Mouse (Mus musculus) Muller cell, postnatal 12 days (primary cell): ENCODE measurements around the gene Cul7.

Experiments used
- DNase-seq: peaks from one replicate; pipeline ENCODE4 v3.0.0-alpha.2; 2015; ENCODE audit errors: inconsistent ontology term

Cul7 gene

DNA sequence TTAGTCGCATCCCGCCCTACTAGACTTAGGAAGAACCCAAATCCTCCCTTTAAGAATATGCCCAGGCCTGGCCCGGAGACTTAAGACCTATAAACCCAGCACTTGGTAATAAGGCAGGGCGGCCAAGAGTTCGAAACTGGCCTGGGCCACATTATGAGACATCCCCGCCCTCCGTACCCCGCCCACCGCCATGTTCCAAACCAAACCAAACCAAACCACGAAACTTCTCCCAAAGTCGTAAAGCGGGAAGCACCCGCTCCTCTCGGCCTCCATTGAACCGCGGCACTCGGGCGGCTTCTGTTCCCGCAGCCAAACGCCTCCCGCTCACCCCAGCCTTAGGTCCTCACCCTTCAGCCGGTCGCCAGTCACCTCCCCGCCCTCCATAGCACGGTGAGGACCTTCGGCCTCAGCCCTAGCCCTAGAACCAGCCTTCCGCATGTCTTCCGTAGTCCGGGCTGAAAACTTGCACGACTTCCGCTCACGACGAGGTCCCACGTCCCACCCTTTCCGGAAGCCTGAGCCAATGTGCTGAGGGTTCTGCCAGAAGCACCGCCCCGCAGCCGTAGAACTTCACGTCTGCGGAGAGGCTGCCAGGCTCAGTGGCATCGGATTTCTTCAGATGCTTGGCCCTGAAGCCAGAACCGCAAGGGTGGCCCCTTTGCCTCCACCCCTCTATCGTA, 23.9 kb downstream of the Cul7 start, which contains the start of gene Rrp36:
Rrp36 (minus strand) TSS at position 503 of the 680 bp plus-strand sequence.
- peak; percentile 93 for DNase-seq

DNA sequence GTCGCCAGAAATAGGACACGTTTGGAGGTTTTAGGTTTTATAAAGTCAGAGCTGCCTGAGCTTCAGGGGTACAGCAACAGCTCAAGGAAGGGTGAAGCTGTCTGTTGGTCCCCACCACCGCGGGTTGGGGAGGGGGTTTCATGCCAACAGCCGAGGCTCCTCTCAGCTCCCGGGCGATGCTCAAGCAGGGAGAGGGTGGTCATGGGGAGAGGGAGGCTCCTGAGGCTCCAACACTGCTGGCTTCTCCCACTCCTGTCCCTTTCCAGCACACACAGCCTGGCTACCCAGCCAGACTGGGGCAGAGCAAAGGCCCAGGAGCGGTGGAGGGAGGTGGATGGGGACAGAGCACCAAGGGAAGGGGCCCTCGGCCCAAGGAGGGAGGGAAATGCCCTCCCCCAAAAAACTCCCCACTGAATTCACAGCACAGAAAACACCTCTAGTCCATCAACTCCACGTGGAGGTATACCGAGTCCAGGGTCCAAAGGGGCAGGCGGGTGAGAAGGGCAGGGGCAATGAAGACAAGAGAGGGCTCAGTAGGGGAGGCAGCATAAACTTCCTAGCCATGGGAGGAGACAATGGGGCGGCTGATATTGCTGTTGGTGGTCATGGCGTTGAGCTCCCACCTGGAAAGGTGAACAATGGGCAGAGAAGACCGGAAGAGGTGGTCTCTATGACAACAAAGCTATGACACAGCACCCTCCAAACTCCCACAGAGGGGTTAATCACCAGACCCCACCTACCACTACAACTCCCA, 24.6 kb downstream of the Cul7 start:
- no peak for DNase-seq

DNA sequence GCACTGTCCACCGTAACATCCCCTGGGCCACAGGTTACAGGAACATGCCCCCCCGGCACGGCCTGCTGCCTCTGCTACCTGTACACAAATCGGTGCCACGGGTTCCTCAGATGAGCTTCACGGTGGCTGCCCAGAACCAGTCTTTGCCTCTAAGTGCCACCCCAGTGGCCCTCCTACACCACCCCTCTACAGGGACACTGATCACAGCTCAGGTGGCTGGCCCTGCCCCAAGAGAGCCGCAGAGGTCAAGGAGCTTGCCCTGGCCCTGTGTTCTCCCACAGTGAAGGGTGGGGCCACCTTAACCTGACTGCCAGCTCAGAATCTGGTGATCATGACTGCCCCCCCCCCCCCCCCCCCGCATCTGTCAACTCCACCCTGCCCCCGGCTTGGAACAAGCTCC, 28.3 kb downstream of the Cul7 start, which contains the start of gene Mea1:
Mea1 (plus strand) TSS at position 378 of the 400 bp plus-strand sequence.
- DNase-seq = no peak

DNA sequence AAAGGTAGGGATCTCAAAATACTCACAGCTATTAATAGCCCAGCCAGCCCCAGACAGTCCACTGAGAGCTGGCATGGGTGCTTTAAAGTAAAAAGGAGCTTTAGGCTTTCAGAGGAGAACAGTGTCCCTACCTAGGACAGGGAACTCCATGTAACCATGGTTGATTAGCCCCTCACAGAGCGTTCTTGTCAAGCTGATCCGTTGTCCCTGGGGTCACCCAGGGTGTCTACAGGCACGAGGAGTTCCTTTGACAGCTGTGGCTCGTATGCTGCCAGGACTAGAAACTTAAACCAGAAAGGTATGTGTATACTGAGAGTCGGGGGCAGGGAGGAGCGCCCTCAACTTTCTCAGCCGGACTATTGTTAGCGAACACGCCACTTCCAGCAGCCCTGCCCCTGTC, 28.8 kb downstream of the Cul7 start:
- DNase-seq = no peak

DNA sequence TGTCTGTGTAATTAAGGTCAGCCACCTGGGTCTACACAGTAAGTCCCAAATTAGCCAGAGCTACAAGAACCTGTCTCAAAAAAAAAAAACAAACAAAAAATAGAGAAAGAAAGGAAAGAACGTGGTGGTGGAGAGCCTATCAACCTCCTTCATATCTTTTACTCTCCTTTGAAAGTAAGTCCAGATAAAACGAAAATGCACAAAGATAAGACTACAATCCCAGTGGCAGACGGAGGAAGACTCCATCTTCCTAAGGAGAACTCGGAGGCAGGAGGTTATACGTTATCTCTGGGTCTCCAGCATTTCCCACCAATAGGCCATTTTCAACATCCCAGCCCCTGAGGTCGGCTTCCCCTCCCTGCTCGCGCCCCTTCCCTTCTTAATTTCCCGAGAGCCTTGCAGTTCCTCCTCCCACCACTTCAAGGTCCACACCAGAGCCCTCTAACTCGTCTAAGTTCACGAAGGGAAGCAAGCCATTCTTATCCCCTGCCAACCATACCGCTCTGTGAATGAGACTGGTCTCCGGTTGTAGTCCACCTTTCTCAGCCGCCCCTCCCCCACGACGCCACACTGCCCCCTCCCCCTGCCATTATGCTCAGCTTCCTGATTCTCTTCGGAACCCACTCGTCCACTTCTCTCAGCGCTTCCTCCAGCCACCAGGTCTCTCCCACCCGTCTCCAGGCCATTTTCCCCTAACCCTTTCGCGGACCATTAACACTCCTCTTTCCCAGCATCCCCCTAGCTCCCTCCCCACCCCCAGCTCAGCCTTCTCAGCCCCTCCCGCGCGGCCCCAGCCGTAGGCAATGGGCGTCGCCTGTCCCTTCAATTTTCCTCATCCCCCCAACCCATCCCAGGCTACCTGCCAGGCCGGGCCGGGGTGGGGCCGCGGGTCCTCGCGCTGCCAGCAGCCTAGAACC, 30.0 kb downstream of the Cul7 start:
- DNase-seq = peak; percentile 64

DNA sequence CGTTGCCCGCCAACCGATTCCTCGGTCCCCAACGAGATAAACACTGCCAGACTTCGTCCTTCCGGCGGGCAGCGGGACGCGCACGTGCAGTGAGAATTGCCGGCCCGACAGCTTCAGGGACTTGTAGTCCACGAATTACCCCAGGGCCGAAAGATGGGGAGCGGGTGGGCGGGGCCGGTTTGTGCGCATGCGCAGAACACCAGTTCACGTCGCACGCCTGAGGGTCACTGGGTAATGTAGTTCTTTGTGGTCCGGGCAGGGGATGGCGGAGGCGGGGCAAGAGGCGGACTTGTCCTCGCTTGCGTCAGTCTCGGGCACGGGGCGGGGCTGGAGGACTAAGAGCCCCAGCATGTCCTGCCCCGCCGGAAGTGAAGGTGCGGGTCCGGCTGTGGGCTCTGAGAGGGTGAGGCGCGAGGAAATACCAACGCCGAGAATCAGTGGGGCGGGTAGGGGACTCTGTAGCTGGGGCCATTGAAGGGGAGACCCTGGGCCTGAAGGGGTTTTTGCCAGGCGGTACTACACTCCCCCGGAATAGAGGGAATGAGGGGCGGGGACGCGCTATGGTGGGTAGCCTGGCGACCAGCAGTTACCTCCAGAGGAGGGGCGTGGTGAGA, 30.7 kb downstream of the Cul7 start, which contains the start of gene Klhdc3:
Klhdc3 (minus strand) TSS at position 155 of the 614 bp plus-strand sequence.
- DNase-seq = peak; percentile 100

DNA sequence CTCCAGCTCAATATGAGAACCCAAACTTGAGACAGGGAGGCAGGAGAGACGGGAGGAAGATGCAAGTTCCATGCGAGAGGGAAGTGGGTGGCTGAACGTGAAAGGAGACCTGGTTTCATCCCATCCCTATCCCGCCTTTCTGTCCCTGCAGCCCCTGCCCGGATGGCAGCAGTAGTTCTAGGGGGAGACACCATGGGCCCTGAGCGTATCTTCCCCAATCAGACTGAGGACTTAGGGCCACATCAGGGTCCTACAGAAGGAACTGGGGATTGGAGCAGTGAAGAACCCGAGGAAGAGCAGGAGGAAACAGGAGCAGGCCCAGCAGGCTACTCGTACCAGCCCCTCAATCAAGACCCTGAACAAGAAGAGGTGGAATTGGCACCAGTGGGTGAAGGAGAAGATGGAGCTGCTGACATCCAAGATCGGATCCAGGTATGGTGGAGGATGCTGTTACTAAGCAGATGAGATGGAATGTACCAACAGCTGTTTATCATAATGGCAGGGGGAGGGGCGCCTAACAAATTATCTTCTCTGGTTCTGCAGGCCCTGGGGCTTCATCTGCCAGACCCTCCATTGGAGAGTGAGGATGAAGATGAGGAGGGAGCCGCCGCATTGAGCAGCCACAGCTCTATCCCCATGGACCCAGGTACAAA, 31.5 kb downstream of the Cul7 start:
- DNase-seq = no peak

DNA sequence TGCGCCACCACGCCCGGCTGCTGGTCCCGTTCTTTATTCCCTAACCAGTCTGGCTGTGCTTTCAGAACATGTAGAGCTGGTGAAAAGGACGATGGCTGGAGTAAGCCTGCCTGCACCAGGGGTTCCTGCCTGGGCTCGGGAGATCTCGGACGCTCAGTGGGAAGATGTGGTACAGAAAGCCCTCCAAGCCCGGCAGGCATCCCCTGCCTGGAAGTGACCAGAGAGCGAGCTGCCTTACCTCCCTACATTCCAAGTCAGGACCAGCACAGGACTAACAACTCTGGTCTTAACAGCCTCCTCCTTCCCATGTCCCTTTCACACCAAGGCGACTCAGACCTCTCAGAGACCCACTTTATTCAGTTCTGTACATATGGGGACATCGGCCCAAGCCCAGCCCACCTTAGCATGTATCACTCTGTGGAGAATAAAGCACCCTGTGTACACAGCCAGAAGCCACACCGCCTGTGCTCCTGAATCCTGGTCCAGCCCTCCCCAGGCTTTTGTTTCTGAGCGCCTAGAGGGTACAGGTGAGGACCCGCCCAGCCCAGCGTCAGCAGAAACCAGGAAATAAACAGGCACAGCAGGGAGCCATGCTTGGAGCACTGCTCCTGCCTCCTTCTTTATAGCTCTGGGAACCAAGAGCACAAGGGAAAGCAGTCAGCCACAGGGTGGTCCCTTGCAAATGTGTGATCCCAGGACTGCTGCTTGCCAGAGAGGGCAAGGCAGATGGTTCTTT, 32.7 kb downstream of the Cul7 start:
- DNase-seq = no peak

DNA sequence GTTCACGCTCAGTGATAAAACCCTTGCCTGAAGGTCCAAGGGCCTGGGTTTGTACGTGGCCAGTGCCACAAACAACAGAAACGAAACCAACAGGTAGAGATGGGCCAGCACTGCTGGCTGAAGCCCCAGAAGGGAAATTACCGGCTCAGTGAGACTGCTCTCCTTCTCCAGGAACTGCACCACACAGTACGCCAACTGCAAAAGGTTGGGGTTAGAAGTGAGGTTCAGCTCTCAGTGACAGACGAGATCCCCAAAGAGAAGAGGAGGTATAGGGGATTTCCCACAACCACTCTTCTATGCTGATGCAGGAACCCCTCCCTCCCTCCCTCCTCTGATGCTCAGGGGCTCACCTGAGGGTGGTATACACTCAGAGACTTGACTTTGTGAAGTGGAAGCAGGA, 35.8 kb downstream of the Cul7 start:
- DNase-seq = no peak

DNA sequence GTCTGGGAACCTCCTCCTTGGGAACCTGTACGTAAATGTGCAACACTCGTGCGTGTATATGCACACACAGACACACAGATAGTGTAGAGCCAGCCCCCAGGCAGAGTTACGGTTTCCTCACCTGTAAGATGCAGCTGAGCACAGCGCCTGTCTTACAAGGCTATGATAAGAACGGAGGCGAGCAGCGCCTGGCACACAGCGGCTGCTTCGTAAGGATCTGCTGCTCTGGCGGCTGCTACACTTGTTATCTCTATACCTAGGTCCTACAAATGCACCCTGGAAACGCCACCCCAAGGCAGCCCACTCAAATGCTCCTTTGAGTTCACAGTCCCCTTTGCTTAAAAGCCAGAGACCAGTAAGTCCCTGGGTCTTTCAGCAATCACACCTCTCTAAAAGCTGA, 40.5 kb downstream of the Cul7 start:
- no peak for DNase-seq

DNA sequence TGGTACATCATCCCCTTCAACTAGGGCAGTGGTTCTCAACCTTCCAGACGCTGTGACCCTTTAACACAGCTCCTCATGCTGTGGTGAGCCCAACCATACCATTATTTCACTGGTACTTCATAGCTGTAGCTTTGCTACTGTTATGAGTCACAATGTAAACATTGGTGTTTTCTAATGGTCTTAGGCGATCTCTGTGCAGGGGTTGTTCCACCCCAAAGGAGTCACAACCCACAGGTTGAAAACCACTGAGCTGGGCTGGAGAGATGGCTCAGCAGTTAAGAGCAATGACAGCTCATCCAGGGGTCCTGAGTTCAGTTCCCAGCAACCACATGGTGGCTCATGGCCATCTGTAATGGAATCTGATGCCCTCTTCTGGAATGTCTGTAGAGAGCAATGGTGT, 41.3 kb downstream of the Cul7 start:
- DNase-seq = no peak

DNA sequence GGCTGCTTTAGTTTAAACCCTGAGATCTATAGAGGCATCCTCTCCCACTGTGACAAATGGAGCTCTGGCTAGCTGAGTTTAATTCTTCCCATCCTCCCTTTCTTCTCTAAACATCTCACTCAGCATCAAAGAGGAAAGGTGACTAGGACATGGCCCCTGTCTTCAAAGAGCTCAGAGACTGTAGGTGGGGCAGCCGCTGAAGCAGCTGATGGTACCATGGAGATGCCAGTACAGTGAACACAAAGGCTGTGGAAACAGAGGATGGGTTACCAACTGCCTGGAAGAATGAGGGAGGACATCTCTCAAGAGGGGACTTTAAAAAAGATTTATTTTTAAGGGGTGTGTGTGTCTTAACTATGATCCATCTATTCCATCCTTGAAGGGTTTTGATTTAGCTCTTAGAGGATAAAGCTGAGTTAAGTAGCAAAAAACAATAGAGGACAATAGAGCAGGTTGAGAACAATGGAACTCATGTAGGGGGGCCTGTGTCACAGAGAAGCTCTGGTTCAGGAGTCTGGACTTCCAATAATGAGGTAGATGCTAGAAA, 44.5 kb downstream of the Cul7 start:
- no peak for DNase-seq

DNA sequence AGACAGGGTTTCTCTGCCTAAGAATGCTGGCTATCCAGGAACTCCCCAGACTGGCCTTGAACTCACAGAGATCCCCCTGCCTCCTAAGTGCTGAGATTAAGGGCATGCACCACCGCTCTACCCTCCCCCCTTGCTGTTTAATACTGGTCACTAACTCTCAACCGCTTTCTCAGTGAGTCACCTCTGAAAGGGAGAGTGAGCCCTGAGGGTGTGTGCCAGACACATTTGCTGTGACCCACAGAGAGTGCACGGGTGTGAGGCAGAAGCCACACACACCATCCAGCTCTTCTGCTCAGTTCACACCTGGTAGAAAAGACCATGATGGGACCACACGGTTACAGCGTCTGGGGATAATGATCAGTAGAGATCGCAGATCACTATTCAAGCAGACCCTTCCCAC, 48.4 kb downstream of the Cul7 start:
- DNase-seq = peak; percentile 45

DNA sequence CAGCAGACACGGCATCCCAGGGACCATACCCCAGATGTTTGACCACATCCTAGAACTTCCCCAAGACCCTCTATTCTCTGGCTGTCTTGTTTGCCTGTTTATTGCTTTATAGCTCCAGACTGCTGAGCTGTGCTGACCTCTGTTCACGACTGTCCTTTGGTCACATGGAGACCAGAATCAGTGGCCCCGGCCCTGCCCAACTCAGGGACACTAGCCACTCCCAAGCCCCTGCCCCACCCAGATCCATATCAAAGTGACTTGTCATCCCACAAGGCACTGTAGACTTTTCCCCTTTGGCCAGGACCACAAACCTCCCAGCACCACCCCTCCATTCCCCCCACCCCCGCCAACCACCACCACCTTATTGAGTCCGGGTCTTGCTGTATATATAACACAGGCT, 49.1 kb downstream of the Cul7 start:
- no peak for DNase-seq

DNA sequence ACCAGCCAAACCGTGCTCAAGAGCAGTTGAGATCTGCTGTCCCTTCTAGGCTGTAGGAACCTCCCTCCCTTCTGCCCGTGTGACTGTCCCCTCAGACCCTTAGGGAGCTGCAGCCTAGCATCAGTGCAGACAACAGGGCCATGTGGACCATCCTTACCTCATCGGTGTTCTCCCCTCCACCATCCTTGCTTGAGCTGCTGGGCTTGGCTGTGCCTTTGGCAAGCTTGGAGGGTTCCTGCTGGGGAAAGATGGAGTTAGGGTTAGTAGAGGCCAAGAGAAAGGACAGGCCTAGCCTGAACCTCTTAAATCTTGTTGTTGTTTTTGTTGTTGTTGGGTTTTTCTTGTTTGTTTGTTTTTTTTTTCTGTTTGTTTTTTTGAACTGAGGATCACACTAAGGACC, 49.8 kb downstream of the Cul7 start:
- DNase-seq = no peak

DNA sequence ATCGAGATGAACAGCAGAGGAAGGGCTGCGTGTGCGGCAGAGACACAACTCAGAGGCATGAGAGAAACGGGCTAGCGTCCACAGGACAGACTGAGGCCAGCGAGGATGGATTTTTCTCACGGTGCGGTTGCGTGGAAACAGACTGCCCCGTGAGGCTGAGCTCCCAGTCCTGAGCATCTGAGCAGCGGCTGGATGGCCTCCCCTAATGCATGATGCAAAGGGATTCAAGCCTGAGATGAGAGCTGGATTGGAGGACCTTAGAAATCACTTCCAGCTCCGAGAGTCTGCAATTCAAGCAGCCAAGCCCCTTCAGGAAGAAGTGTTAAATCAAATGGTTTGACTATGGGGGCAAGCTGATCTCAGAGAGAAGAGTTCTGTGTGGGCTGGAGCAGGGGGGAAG, 51.4 kb downstream of the Cul7 start:
- DNase-seq = no peak

DNA sequence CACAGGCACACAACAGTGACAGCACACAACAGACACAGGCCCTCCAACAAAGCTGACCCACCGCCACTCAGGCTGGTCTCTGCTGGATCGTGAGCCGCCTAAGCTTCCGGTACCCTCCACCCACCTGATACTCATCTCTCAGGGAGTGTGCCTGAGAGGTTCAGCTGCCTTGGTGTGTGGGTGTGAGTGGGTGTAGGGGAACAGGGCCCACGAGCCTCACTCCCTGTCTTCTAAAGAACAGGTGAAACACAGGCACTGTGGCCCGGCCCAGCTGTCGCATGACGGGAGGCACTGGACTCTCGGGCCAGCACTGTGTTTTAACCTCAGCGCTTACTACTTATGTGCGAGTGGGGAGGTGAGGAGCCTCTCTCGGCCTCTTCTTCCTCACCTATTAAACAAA, 52.0 kb downstream of the Cul7 start:
- DNase-seq = no peak

DNA sequence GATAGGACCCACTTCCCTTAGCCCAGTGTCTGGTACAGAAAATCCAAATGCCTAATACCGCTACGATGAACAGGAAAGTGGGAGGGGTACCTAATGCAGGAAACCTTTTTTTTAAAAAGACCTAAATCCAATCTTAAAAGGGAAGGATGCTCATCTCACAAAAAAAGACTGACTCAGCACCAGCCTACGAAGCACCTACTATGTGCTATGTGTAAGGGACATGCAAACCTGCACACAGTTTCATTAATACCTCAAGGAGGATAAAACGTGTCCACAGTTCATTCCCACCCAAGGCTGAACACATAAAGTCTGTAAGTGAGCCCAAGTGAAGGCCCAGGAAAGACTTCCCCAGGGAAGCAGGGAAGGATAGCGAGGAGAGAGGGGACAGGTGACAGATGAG, 52.4 kb downstream of the Cul7 start:
- no peak for DNase-seq

DNA sequence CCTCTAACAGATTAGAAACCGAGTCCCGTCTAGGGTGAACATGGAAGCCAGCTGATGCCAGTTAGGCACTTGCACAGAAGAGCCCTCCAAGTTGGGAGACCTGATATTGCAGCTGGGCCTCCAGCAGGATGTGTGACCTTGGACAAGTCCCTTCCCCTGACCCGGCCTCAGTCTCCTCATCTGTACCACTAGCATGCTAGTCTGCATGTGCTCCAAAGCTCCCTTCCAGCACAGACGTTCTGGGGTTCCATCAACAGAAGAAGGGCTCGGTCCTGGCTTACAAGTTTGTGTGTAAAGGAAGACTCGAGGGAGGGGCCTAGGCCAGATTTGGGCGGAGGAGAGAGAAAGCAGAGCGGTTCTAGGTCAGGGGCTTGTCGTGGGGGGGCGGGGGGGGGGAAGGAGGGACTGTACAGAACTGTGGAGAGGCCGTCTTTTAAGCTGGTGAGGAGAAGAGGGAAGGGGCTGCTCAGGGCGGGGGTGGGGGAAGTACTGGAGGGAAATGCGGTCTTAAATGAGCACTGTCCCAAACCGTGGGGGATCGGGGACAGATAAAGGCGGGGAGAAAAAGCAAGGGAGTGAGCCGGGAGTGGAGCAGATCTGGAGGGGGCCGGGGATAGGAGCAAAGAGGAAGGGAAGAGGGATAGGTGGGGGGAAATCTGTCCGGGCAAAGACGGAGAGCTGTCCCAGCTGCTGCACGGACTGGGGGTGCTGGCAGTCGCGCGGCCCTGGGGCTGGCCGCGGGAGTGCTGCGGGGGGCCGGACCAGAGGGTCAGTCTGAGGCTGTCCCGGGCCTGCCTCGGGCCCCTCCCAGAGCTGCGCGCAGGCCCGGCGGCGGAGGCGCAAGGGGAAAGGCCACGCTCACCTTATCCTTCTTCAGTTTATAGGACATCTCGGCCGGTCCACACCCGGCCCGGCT, 54.1 kb downstream of the Cul7 start:
- peak; percentile 14 for DNase-seq
